Mouse (Mus musculus) heart, embryonic 16.5 days (tissue): ENCODE results near the gene Psmd12. TPM values are rescaled to one million over a fixed set of nuclear protein-coding genes. Genes with fewer than 3 reads are reported as not detected.

Experiments used
- ATAC-seq: fragments of 200-750 bp; cut with Nextera tagmentation; replicated peaks from 2 replicates; pipeline ENCODE4 v1.8.0; 2017; ENCODE audit warnings: moderate number of reproducible peaks; ENCODE audit not compliant: insufficient read depth, low FRiP score; ENCODE audit errors: extremely low read depth
- H3K27ac ChIP-seq: fragments of 300-500 bp; sonication (generic); 2 replicates; pipeline ENCODE4 v1.5.1; 2014; ENCODE audit warnings: mild to moderate bottlenecking, low read length, control low read depth, moderate library complexity
- H3K27me3 ChIP-seq: fragments of 300-500 bp; sonication (generic); 2 replicates; pipeline ENCODE4 v1.6.1; 2014; ENCODE audit warnings: low read length, mixed read lengths; ENCODE audit not compliant: control insufficient read depth, insufficient read depth
- H3K36me3 ChIP-seq: fragments of 300-500 bp; sonication (generic); 2 replicates; pipeline ENCODE4 v1.6.1; 2014; ENCODE audit not compliant: control insufficient read depth, insufficient read depth
- H3K4me1 ChIP-seq: fragments of 300-500 bp; sonication (generic); 2 replicates; pipeline ENCODE4 v1.6.1; 2014; ENCODE audit warnings: low read length, mixed read lengths; ENCODE audit not compliant: control insufficient read depth, insufficient read depth
- H3K4me2 ChIP-seq: fragments of 300-500 bp; sonication (generic); 2 replicates; pipeline ENCODE4 v1.6.1; 2014; ENCODE audit warnings: low read depth, mild to moderate bottlenecking, control low read depth, low read length
- H3K4me3 ChIP-seq: fragments of 300-500 bp; sonication (generic); 2 replicates; pipeline ENCODE4 v1.5.1; 2014; ENCODE audit warnings: mild to moderate bottlenecking, control low read depth, low read length
- H3K9ac ChIP-seq: fragments of 300-500 bp; sonication (generic); 2 replicates; pipeline ENCODE4 v1.6.1; 2014; ENCODE audit warnings: low read length, control low read depth
- H3K9me3 ChIP-seq: fragments of 300-500 bp; sonication (generic); replicated peaks from 2 replicates; pipeline ENCODE4 v1.6.1; 2016; ENCODE audit warnings: low read length; ENCODE audit not compliant: control insufficient read depth
- whole genome bisulfite sequencing: fragments of 180-500 bp; shearing (Covaris S2); extraction: QIAGEN DNeasy Blood & Tissue Kit; methylation state at CpG from one replicate; pipeline ENCODE4 v1.1.7; 2014; 5-methylcytosine and 5-hydroxymethylcytosine counted together
- polyA plus RNA-seq: library from polyadenylated mRNA; unstranded; fragments of >200 nt; fragmentation: Nextera tagmentation; extraction: Ambion mirVana; gene quantifications from 2 replicates; pipeline ENCODE4 v1.2.1, GENCODE M21; 2015

The Psmd12 gene
- polyA plus RNA-seq, 1 experiment from 2014 or later, result 151 TPM

DNA sequence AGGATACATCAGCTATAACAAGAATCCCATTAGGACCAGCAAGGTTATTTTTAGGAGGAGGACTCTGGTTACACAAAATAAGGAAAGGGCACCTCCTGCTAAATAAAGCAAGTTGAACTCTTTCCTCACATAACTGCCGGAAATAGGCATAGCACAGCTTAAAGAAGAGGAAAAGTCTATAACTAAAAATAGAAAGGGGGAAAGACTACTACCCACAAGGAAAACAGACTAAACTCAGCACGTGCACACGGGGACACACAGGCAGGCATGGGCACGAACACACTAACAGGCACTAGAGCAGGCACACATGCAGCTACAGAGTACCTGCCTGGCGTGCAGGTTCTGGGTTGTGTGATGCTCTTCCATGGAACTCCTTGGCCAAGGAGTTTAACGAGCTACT is 32.6 kb upstream of the Psmd12 start:
- H3K27me3 ChIP-seq, result no peaks in the 10 kb centered on the region
- peaks cover 39% of the 10 kb centered on the region for H3K4me1 ChIP-seq

DNA sequence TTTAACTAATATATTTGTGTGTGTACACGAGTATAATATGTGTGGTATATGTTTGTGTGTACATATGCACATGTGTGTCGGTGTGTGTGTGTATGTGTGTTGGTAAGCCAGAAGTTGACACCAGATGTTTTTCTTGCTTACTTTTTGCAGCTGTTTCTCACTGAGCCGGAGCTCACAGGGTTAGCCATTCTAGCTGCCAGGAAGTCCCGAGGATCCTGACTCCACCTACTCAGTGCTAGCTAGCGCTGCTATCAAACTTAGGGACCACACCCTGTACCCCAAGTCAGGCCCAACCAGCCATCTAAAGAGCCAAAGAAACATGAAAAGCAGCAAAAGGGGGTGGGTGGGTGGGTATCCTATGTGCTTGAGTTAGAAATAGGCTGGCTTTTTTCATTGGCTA is 31.9 kb upstream of the Psmd12 start:
- Histone ChIP-seq H3K4me1 (peaks cover 40% of the 10 kb centered on the region), H3K9me3 (no peaks in the 10 kb centered on the region), H3K9ac (no peak overlapping the region), H3K27me3 (no peaks in the 10 kb centered on the region), H3K27ac (peak overlapping the region; percentile 65), H3K4me2 (no peak overlapping the region), H3K36me3 (no peaks in the 10 kb centered on the region), H3K4me3 (no peak overlapping the region)
- 61% methylated on average over 5 of the region's 5 CpGs for WGBS
- ATAC-seq, result no peak

More for the DNA sequence above, 32.6 kb upstream of the Psmd12 start:
- H3K4me3 ChIP-seq, result no peak overlapping the region
- 39% methylated on average over 6 of the region's 6 CpGs for WGBS
- H3K4me2 ChIP-seq, result no peak overlapping the region
- peak overlapping the region; percentile 65 for H3K27ac ChIP-seq
- H3K9ac ChIP-seq, result no peak overlapping the region
- no peaks in the 10 kb centered on the region for H3K9me3 ChIP-seq
- 0 out of 2 replicates have a peak, but pooled peaks have one; percentile 11 for ATAC-seq
- no peaks in the 10 kb centered on the region for H3K36me3 ChIP-seq

DNA sequence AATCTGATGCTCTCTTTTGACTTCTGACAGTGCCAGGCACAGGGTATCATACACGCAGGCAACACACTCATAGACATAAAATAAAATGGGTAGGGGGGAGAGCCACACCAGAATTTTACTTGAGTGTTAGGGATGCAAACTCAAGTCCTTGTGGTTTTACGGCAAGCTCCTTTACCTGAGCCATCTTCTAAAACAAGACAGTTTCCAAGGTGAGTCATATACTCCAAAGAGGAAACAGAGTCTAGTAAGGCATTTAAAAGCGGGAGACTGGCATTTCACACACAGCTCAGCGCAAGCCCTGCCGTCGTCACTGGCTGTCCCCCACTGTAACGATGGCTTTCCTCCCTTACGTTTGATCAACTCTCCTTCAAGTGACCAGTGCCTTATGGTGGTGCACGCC is 31.4 kb upstream of the Psmd12 start:
- Histone ChIP-seq H3K27me3 (no peaks in the 10 kb centered on the region), H3K27ac (no peak overlapping the region), H3K4me1 (peaks cover 40% of the 10 kb centered on the region), H3K9me3 (no peaks in the 10 kb centered on the region), H3K36me3 (no peaks in the 10 kb centered on the region), H3K4me2 (no peak overlapping the region), H3K9ac (no peak overlapping the region), H3K4me3 (no peak overlapping the region)
- WGBS, result 79% methylated on average over 9 of the region's 9 CpGs
- no peak for ATAC-seq

DNA sequence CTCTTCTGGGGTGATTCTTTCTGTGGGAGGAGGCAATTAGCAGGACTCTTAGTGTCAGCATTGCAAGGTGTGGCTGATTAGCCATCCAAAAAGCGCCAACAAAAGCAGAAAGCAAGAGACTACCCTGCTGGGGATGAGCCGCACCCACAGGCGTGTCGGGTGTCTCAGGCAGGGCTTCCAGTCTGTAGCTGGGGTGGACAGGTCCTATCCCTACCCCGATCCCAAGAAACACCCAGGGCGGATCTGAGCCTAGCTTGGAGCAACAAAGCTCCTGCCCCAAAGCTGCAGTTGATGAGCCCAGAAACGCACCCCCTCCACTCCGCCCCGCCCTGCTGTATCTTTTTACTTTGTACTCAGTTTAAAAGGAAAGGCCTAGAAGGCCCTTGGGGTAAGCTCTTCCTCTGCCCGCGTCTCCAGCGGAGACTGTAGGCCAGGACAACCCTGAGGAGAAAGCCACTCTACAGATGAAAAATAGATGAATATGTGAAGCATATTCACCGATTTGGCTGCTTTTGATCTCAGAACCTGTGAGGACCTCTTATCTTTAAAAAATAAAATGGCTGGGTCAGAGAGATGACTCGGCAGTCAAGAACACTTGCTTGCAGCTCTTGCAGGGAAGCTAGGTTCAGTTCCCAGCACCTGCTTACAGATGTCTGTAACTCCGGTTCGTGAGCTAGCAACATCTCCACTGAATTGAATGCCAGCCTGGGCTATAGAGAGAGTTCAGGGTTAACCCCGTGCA is 29.9 kb upstream of the Psmd12 start:
- no peak overlapping the region for H3K9ac ChIP-seq
- 71% methylated on average over 17 of the region's 17 CpGs for WGBS
- H3K36me3 ChIP-seq, result no peaks in the 10 kb centered on the region; the same call in 1 of the 2 replicates
- no peaks in the 10 kb centered on the region for H3K9me3 ChIP-seq
- ATAC-seq, result no peak
- H3K27ac ChIP-seq, result no peak overlapping the region
- peaks cover 40% of the 10 kb centered on the region for H3K4me1 ChIP-seq
- H3K4me2 ChIP-seq, result no peak overlapping the region
- no peaks in the 10 kb centered on the region for H3K27me3 ChIP-seq
- H3K4me3 ChIP-seq, result no peak overlapping the region

DNA sequence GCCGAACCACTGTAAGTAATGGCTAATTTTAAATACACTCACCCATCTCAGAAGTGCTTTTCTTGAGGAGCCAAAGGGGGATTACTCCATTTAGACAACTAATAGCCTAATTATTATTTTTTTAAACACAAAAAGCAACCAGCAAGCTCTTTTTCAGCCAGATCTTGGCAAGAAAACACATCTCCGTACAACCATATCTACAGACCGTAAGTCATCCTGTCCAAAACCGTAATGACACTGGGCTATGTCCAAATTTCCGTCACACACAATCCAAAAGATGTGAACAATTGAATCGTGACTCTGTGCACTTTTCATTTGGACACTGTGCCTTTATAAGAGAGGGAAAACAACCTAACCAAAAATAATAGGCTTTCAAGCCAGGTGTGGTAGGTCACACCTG is 29.2 kb upstream of the Psmd12 start:
- H3K4me1 ChIP-seq, result peaks cover 47% of the 10 kb centered on the region
- no peak overlapping the region for H3K4me3 ChIP-seq
- H3K36me3 ChIP-seq, result no peaks in the 10 kb centered on the region; the same call in 1 of the 2 replicates
- WGBS, result 48% methylated on average over 6 of the region's 6 CpGs
- no peak overlapping the region for H3K4me2 ChIP-seq
- H3K9ac ChIP-seq, result no peak overlapping the region
- H3K9me3 ChIP-seq, result no peaks in the 10 kb centered on the region
- no peaks in the 10 kb centered on the region for H3K27me3 ChIP-seq
- no peak overlapping the region for H3K27ac ChIP-seq
- no peak for ATAC-seq

DNA sequence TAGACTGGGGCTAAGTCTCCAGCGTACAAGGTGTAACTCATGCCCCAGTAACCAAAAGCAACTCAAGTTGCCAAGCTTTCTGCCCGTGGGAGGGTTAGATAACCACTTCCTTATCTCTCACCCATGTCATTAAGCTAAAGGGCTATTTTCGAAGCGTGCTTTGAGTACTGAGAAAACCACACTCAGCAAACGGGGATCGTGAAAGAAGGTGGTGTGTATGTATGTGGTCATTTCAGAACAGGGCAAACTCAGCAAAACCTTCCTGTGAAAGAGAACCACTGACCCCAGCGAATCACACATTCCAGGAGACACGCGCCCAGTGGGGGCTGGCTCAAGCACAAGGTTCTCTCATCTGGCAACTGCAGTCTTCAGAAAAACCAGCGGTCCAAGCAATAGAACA is 28.2 kb upstream of the Psmd12 start:
- H3K4me3 ChIP-seq, result no peak overlapping the region

DNA sequence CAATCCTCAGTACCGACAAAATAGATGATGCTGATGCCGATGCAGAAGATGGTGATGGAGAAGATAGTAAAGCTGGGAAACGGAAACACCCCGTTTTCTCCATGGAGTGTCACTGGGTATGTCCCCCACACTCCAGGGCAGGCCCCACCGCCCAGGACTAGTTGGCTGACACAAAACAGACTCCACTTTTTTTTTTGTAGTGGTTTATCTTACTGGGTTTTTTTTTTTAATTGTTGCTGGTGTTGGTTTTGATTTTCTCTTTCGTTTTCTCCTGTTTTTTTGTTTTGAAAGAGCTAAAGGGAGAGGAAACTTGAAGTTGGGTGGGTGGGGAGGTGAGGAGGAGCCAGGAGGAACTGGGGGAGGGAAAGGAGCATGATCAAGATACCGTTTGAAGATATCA is 27.2 kb upstream of the Psmd12 start:
- WGBS, result 85% methylated on average over 7 of the region's 7 CpGs
- no peak overlapping the region for H3K4me2 ChIP-seq
- no peak overlapping the region for H3K27ac ChIP-seq
- H3K4me3 ChIP-seq, result no peak overlapping the region
- no peaks in the 10 kb centered on the region for H3K27me3 ChIP-seq
- no peaks in the 10 kb centered on the region; the same call in 1 of the 2 replicates for H3K36me3 ChIP-seq
- H3K9ac ChIP-seq, result no peak overlapping the region
- no peak for ATAC-seq
- no peaks in the 10 kb centered on the region for H3K9me3 ChIP-seq
- H3K4me1 ChIP-seq, result peaks cover 42% of the 10 kb centered on the region

More for the DNA sequence above, 28.2 kb upstream of the Psmd12 start:
- Histone ChIP-seq H3K4me2 (peak overlapping the region; percentile 27), H3K9me3 (no peaks in the 10 kb centered on the region), H3K27me3 (no peaks in the 10 kb centered on the region), H3K9ac (no peak overlapping the region), H3K36me3 (no peaks in the 10 kb centered on the region; the same call in 1 of the 2 replicates), H3K27ac (peak overlapping the region; percentile 9), H3K4me1 (peaks cover 46% of the 10 kb centered on the region)
- peak; percentile 46; the same call in 1 of the 2 replicates for ATAC-seq
- 20% methylated on average over 10 of the region's 10 CpGs for WGBS

DNA sequence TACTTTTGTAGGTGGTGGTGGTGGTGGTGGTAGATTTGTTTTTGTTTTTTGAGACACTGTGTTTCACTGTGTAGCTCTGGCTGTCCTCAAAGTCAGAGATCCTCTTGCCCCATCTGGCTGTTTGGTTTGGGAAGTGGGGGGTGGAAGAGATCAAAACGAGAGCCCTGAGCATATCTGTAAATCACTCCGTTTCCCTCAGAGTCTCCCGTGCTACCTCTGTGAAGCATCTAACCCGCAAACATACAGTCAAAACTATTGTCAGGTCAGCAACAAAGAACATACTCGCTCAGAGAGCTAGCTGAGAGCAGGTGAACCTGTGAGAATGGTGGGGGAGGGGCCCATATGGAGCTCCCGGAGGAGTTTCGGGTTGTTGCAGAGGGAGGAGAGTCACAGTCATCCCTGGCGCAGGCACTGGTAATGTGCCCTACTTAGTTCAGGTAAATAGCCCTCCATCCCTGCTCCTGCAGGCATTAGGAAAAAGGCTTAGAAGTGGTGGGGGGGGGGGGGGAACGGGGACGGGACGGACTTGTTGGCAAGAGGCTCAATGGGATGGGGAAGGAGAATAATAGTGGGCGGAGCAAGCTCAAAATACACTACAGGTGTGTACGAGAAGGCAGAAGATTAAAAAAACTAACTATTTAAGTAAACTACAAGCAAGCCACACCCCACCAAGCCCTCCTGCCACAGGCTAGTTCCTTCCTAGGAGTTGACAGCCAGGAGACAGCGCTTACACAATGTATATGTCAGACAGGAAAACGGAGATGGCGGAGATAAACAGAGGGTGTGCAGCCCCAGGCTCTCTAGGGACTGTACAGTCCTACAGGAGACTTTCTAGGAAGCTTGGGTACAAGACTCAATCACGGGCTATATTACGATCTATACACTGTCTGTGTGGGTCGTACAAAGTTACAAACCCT is 24.5 kb upstream of the Psmd12 start:
- H3K27me3 ChIP-seq, result no peaks in the 10 kb centered on the region
- ATAC-seq, result no peak
- H3K9me3 ChIP-seq, result no peaks in the 10 kb centered on the region
- WGBS, result 51% methylated on average over 19 of the region's 19 CpGs
- peak overlapping the region; percentile 6 for H3K4me2 ChIP-seq
- no peak overlapping the region for H3K4me3 ChIP-seq
- no peak overlapping the region for H3K9ac ChIP-seq
- no peak overlapping the region for H3K27ac ChIP-seq
- no peaks in the 10 kb centered on the region; the same call in 1 of the 2 replicates for H3K36me3 ChIP-seq
- peaks cover 28% of the 10 kb centered on the region for H3K4me1 ChIP-seq

DNA sequence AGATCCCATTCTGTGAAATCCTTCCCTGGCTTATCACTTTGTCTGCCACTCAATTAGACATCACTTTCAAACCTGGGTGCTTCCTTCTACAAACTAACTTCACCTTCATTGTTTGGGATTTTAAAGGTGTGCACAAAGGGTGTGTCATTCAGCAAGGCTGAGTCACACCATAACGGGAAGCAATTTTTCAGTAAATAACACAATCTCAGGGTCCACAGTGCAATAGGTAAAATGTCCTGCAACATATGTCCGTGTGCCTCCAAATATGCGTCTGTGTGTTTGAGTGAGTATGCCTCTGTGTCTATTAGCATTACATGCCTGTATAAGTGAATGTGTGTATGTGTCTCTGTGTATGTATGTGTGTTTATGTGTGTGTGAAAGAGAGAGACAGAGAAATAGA is 22.0 kb upstream of the Psmd12 start:
- ATAC-seq, result no peak
- 90% methylated on average over 3 of the region's 3 CpGs for WGBS
- H3K4me2 ChIP-seq, result no peak overlapping the region
- H3K4me3 ChIP-seq, result no peak overlapping the region
- no peak overlapping the region for H3K27ac ChIP-seq
- no peaks in the 10 kb centered on the region; the same call in none of the 2 replicates for H3K36me3 ChIP-seq
- H3K9me3 ChIP-seq, result peaks cover under 1% of the 10 kb centered on the region; the same call in 1 of the 2 replicates
- no peak overlapping the region for H3K9ac ChIP-seq
- no peaks in the 10 kb centered on the region for H3K27me3 ChIP-seq
- peaks cover 9% of the 10 kb centered on the region for H3K4me1 ChIP-seq
